Mouse (Mus musculus) embryonic facial prominence, embryonic 11.5 days (tissue): Measurements from ENCODE around the gene Tmem145. TPM values are rescaled to one million over a fixed set of nuclear protein-coding genes. Genes with fewer than 3 reads are reported as not detected.
A peak's percentile ranks its signal among the peaks of the same experiment; 100 is the strongest.

Experiments
- ATAC-seq: fragments of 200-750 bp; cut with Nextera tagmentation; replicated peaks from 2 replicates; pipeline ENCODE4 v1.8.0; 2017; ENCODE audit warnings: low read depth; ENCODE audit not compliant: insufficient number of reproducible peaks, low FRiP score, low TSS enrichment
- DNase-seq: peaks from one replicate; pipeline ENCODE4 v3.0.0-alpha.2; 2015; ENCODE audit warnings: low spot score
- H3K27ac ChIP-seq: fragments of 300-500 bp; sonication (generic); replicated peaks from 2 replicates; pipeline ENCODE4 v1.5.1; 2014; ENCODE audit warnings: mild to moderate bottlenecking, low read depth, low read length, control low read depth
- H3K27me3 ChIP-seq: fragments of 300-500 bp; sonication (generic); 2 replicates; pipeline ENCODE4 v1.6.1; 2014; ENCODE audit warnings: mild to moderate bottlenecking, low read length, moderate library complexity, mixed read lengths; ENCODE audit not compliant: control insufficient read depth, insufficient read depth
- H3K36me3 ChIP-seq: fragments of 300-500 bp; sonication (generic); replicated peaks from 2 replicates; pipeline ENCODE4 v1.6.1; 2014; ENCODE audit warnings: low read depth, mild to moderate bottlenecking, low read length, moderate library complexity, mixed read lengths; ENCODE audit not compliant: control insufficient read depth, insufficient read depth
- H3K4me1 ChIP-seq: fragments of 300-500 bp; sonication (generic); 2 replicates; pipeline ENCODE4 v1.6.1; 2014; ENCODE audit warnings: low read length, mixed read lengths; ENCODE audit not compliant: control insufficient read depth, insufficient read depth
- H3K4me2 ChIP-seq: fragments of 300-500 bp; sonication (generic); 2 replicates; pipeline ENCODE4 v1.6.1; 2014; ENCODE audit warnings: low read depth, mild to moderate bottlenecking, control low read depth, low read length, moderate library complexity
- H3K4me3 ChIP-seq: fragments of 300-500 bp; sonication (generic); 2 replicates; pipeline ENCODE4 v1.5.1; 2014; ENCODE audit warnings: low read depth, low read length, control low read depth
- H3K9ac ChIP-seq: fragments of 300-500 bp; sonication (generic); replicated peaks from 2 replicates; pipeline ENCODE4 v1.6.1; 2014; ENCODE audit warnings: mild to moderate bottlenecking, control low read depth, low read length
- H3K9me3 ChIP-seq: fragments of 300-500 bp; sonication (generic); replicated peaks from 2 replicates; pipeline ENCODE4 v1.6.1; 2016; ENCODE audit warnings: mild to moderate bottlenecking, low read length, inconsistent platforms, mixed read lengths; ENCODE audit not compliant: control insufficient read depth
- WGBS: fragments of 180-500 bp; shearing (Covaris S2); extraction: QIAGEN DNeasy Blood & Tissue Kit; methylation state at CpG from one replicate; pipeline ENCODE4 v1.1.7; 2014; 5-methylcytosine and 5-hydroxymethylcytosine counted together
- polyA plus RNA-seq: library from polyadenylated mRNA; unstranded; fragments of >200 nt; fragmentation: Nextera tagmentation; extraction: Ambion mirVana; gene quantifications from 2 replicates; pipeline ENCODE4 v1.2.1, GENCODE M21; 2014

Gene Tmem145
- polyA plus RNA-seq, 1 experiment from 2014 or later = 0.91 TPM

DNA sequence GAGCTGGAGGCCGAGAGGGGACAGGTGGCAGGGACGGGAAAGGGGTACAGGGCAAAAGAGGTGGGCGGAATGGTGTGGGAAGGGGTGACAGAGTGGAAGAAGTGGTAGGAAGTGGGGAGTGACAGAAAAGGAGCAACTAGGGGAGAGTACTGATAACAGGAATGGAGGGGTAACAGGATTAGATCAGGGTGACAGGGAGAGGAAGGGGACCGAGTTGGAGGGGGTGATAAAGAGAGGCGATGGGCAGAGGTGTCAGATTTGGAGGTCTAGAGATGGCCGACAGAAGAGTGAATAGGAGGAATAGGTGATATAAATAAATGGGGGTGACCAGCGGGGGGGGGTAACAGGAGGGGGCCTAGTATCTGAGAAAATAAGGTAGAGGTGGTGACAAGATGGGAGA is 37.3 kb upstream of the Tmem145 start:
- Histone ChIP-seq H3K27ac (no peak overlapping the region), H3K4me2 (peak overlapping the region; percentile 61), H3K9me3 (no peaks in the 10 kb centered on the region), H3K36me3 (peaks cover 4% of the 10 kb centered on the region; the same call in 1 of the 2 replicates), H3K4me3 (peak overlapping the region; percentile 58), H3K9ac (peak overlapping the region; percentile 69), H3K4me1 (peaks cover 5% of the 10 kb centered on the region; the same call in 1 of the 2 replicates), H3K27me3 (no peaks in the 10 kb centered on the region)
- no peak for ATAC-seq
- WGBS = 7% methylated on average over 7 of the region's 7 CpGs
- no peak for DNase-seq

DNA sequence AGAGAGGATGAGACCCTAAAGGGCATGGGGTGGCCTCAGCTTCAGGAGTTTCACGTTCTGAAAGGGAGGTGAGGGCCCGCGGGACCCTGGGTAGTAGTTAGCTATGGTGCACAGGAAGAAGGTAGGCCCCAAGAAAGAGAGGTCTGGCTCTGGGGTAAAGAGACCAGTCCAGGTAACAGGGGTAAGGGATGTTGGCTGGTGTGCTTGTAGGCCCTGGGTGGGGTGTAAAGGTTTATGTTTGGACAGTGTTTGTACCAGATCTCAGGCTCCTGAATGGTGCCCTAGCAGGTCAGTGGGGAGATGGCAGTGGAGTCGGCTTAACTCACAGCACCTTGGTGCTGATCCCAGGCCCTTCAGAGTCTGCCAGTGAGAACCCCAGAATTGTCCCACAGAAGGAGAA is 36.9 kb upstream of the Tmem145 start:
- Histone ChIP-seq H3K4me3 (peak overlapping the region; percentile 58), H3K9me3 (no peaks in the 10 kb centered on the region), H3K4me1 (peaks cover 5% of the 10 kb centered on the region; the same call in 1 of the 2 replicates), H3K36me3 (peaks cover 4% of the 10 kb centered on the region; the same call in 1 of the 2 replicates), H3K4me2 (peak overlapping the region; percentile 61), H3K27me3 (no peaks in the 10 kb centered on the region), H3K9ac (peak overlapping the region; percentile 69), H3K27ac (no peak overlapping the region)
- no peak for ATAC-seq
- 56% methylated on average over 4 of the region's 4 CpGs for WGBS
- DNase-seq = no peak

DNA sequence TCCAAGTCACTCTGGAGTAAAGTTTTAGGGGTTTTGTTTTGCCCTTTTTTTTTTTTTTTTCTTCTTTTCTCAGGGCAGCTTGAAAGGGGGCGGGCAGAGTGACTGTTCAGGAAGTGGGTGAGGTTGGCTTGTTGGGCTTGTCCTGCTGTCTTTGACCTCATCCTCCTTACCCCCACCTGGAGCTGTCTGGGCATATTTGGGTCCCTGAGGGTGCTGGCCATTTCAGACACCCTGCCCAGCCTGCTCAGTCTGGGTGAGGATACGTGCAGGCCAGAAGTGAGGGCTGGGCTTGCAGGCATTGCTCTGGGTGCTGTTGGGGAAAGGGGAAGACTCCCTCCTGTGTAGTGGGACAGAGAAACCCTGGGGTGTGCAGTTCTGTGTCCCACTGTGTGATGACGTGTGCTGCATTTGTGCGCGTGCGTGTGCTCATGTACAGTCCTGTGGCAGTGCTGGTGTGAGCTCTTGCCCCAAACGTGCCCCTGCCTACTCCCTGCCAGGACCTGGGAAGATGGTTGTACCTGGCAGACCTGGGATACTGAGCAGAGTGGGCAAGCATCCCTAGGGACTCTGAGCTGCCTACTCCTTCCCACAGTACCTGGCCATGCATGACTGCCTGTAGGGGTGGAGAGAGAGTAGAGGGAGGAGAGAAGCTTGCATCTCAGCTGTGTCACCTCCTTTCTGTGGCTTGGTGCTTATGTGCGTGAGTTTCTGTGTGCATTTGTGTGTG is 36.2 kb upstream of the Tmem145 start:
- no peak for ATAC-seq
- Histone ChIP-seq H3K9me3 (no peaks in the 10 kb centered on the region), H3K36me3 (peaks cover 4% of the 10 kb centered on the region; the same call in 1 of the 2 replicates), H3K4me1 (peaks cover 5% of the 10 kb centered on the region; the same call in 1 of the 2 replicates), H3K4me3 (0 out of 2 replicates have a peak overlapping the region, but pooled peaks have one; percentile 3), H3K4me2 (no peak overlapping the region; the same call in 1 of the 2 replicates), H3K27me3 (no peaks in the 10 kb centered on the region), H3K9ac (0 out of 2 replicates have a peak overlapping the region, but pooled peaks have one; percentile 4), H3K27ac (no peak overlapping the region)
- no peak for DNase-seq
- WGBS = 90% methylated on average over 8 of the region's 8 CpGs

GRCm38 (mm10) chr7:25270652-25271633 is 35.0 kb upstream of the Tmem145 start:
- DNase-seq (no peak), ATAC-seq (no peak)
- H3K9ac ChIP-seq = no peak overlapping the region
- no peaks in the 10 kb centered on the region for H3K27me3 ChIP-seq
- 87% methylated on average over 35 of the region's 35 CpGs for WGBS
- no peak overlapping the region for H3K4me2 ChIP-seq
- peaks cover 5% of the 10 kb centered on the region; the same call in 1 of the 2 replicates for H3K4me1 ChIP-seq
- H3K9me3 ChIP-seq = no peaks in the 10 kb centered on the region
- no peak overlapping the region for H3K27ac ChIP-seq
- H3K4me3 ChIP-seq = no peak overlapping the region
- H3K36me3 ChIP-seq = peaks cover 4% of the 10 kb centered on the region; the same call in 1 of the 2 replicates

- H3K4me1 ChIP-seq = peaks cover 5% of the 10 kb centered on the region; the same call in 1 of the 2 replicates
- WGBS = 89% methylated on average over 29 of the region's 30 CpGs
- no peak overlapping the region for H3K4me2 ChIP-seq
- no peak overlapping the region for H3K4me3 ChIP-seq
- DNase-seq (no peak), ATAC-seq (no peak)
- H3K9me3 ChIP-seq = no peaks in the 10 kb centered on the region
- no peak overlapping the region for H3K9ac ChIP-seq
- H3K36me3 ChIP-seq = peaks cover 4% of the 10 kb centered on the region; the same call in 1 of the 2 replicates
- H3K27me3 ChIP-seq = no peaks in the 10 kb centered on the region
- no peak overlapping the region for H3K27ac ChIP-seq
These were observed 34.1 kb upstream of the Tmem145 start for GRCm38 (mm10) chr7:25271651-25272444.

- H3K36me3 ChIP-seq = peaks cover 4% of the 10 kb centered on the region; the same call in 1 of the 2 replicates
- WGBS = 89% methylated on average over 38 of the region's 38 CpGs
- H3K4me3 ChIP-seq = no peak overlapping the region
- H3K9me3 ChIP-seq = no peaks in the 10 kb centered on the region
- H3K9ac ChIP-seq = no peak overlapping the region
- H3K27ac ChIP-seq = no peak overlapping the region
- H3K4me1 ChIP-seq = peaks cover 8% of the 10 kb centered on the region; the same call in 1 of the 2 replicates
- DNase-seq (no peak), ATAC-seq (no peak)
- H3K27me3 ChIP-seq = no peaks in the 10 kb centered on the region
- no peak overlapping the region for H3K4me2 ChIP-seq
These were observed 33.3 kb upstream of the Tmem145 start for GRCm38 (mm10) chr7:25272445-25273258.
